Mouse (Mus musculus): ENCODE measurements at regions not wholly inside any gene's neighbourhood (a gene's known extent, or its start where the extent isn't known, plus 50 kb on each side); places are given as distances from the start of the nearest gene placed in this dataset.
"Not testable (repeated sequence)": the region's sequence is repeated elsewhere in the genome, so short reads cannot be mapped to it uniquely, and the experiment has no call there.

DNA sequence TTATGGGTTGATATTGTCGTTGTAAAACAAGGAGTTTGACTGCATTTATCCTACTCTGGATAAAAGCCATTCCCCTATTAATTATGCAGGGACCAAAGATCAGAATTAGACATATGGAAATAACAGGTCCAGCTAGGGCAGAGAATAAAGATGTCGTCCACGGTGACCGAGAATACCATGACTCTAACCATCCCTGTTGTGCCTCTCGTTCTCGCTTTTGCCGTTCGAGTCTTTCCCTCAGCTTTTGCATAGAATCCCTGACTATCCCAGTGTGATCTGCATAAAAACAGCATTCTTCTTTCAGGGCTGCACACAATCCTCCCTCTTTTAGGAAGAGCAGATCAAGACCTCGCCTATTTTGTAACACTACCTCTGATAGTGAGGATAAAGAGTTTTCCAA, 272.5 kb downstream of the Gm21863 start:
- not testable (repeated sequence) for TF ChIP-seq CTCF (conservative IDR thresholded peaks at IDR 0.05; ENCODE audit: low read length); POU5F1 (IDR thresholded peaks at IDR 0.05; ENCODE audit: borderline replicate concordance, low read length)
